Mouse (Mus musculus): ENCODE measurements around the gene Noto.

- TF ChIP-seq CTCF (IDR thresholded peaks at IDR 0.05; ENCODE audit: control insufficient read depth, insufficient read depth, low read length), result peak; percentile 66
- TF ChIP-seq POLR2A (IDR thresholded peaks at IDR 0.05; ENCODE audit: borderline replicate concordance, control insufficient read depth, low read depth, low read length), result no peak
Measured at GRCm38 (mm10) chr6:85397165-85397564, 26.5 kb upstream of the Noto start.
